Mouse (Mus musculus) midbrain, postnatal 0 days (tissue): ENCODE results near the gene Gabbr2. TPM values are rescaled to one million over a fixed set of nuclear protein-coding genes. Genes with fewer than 3 reads are reported as not detected.

ENCODE experiments used
- ATAC-seq: fragments of 200-750 bp; cut with Nextera tagmentation; 2 replicates; pipeline ENCODE4 v1.8.0; 2017; ENCODE audit warnings: moderate number of reproducible peaks, mild to moderate bottlenecking, moderate TSS enrichment, moderate library complexity; ENCODE audit not compliant: low FRiP score
- DNase-seq: peaks from one replicate; pipeline ENCODE4 v3.0.0-alpha.2; 2015; ENCODE audit warnings: low spot score
- H3K27ac ChIP-seq: fragments of 300-500 bp; sonication (generic); 2 replicates; pipeline ENCODE4 v1.5.1; 2014; ENCODE audit warnings: low read depth, mild to moderate bottlenecking, low read length, mixed read lengths
- H3K27me3 ChIP-seq: fragments of 300-500 bp; sonication (generic); 2 replicates; pipeline ENCODE4 v1.6.1; 2014; ENCODE audit warnings: low read length, control low read depth, mixed read lengths; ENCODE audit not compliant: insufficient read depth
- H3K36me3 ChIP-seq: fragments of 300-500 bp; sonication (generic); 2 replicates; pipeline ENCODE4 v1.6.1; 2014; ENCODE audit warnings: low read length, control low read depth, mixed read lengths; ENCODE audit not compliant: insufficient read depth
- H3K4me1 ChIP-seq: fragments of 300-500 bp; sonication (generic); 2 replicates; pipeline ENCODE4 v1.6.1; 2014; ENCODE audit warnings: mild to moderate bottlenecking, control low read depth, antibody characterized with exemption, low read length, mixed read lengths; ENCODE audit not compliant: insufficient read depth
- H3K4me2 ChIP-seq: fragments of 300-500 bp; sonication (generic); 2 replicates; pipeline ENCODE4 v1.6.1; 2014; ENCODE audit warnings: low read depth, mild to moderate bottlenecking, low read length, mixed read lengths; ENCODE audit not compliant: poor library complexity, severe bottlenecking
- H3K4me3 ChIP-seq: fragments of 300-500 bp; sonication (generic); 2 replicates; pipeline ENCODE4 v1.5.1; 2014; ENCODE audit warnings: low read depth, mild to moderate bottlenecking, low read length, moderate library complexity
- H3K9ac ChIP-seq: fragments of 300-500 bp; sonication (generic); replicated peaks from 2 replicates; pipeline ENCODE4 v1.6.1; 2014; ENCODE audit warnings: mild to moderate bottlenecking, low read length, moderate library complexity, mixed read lengths; ENCODE audit not compliant: poor library complexity, severe bottlenecking
- H3K9me3 ChIP-seq: fragments of 300-500 bp; sonication (generic); 2 replicates; pipeline ENCODE4 v1.6.1; 2016; ENCODE audit warnings: low read length, control low read depth
- CTCF ChIP-seq: IDR thresholded peaks from 2 replicates; pipeline ENCODE4 v1.5.1; 2016; ENCODE audit warnings: antibody characterized with exemption, mild to moderate bottlenecking
- WGBS: fragments of 180-500 bp; shearing (Covaris S2); extraction: QIAGEN DNeasy Blood & Tissue Kit; methylation state at CpG from one replicate; pipeline ENCODE4 v1.1.7; 2014; 5-methylcytosine and 5-hydroxymethylcytosine counted together
- polyA plus RNA-seq: library from polyadenylated mRNA; unstranded; fragments of >200 nt; fragmentation: Nextera tagmentation; extraction: Ambion mirVana; gene quantifications from 2 replicates; pipeline ENCODE4 v1.2.1, GENCODE M21; 2015
- total RNA-seq: library from RNA; depleted of rRNA; stranded (reverse); fragments of >200 nt; gene quantifications from 2 replicates; pipeline ENCODE4 v1.2.3, GENCODE M21; 2014

The Gabbr2 gene
- total and polyA plus RNA-seq, 2 experiments from 2014 or later: 20.5 to 123 TPM

DNA sequence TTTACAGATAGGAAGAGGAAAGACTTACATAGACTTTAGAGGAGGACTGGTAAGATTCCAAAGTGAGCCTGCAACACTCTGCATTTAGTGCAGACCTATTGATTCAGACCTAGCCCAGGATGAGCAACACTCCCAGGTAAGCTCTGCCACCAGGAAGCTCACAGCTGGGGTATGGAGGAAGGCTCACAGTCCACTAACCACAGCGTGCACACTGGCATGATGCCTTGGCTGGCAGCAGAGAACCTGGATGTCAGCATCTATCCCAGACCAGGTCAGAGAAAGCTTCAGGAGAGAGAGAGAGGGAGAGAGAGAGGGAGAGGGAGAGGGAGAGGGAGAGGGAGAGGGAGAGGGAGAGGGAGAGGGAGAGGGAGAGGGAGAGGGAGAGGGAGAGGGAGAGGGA lies 231.8 kb downstream of the Gabbr2 start:
- DNase-seq (no peak), ATAC-seq (no peak)
- Histone ChIP-seq H3K27ac (no peak overlapping the region), H3K9me3 (no peaks in the 10 kb centered on the region), H3K36me3 (no peaks in the 10 kb centered on the region), H3K4me1 (no peaks in the 10 kb centered on the region), H3K4me2 (no peak overlapping the region), H3K4me3 (no peak overlapping the region), H3K9ac (no peak overlapping the region), H3K27me3 (no peaks in the 10 kb centered on the region)
- no peak for TF ChIP-seq CTCF
- WGBS: 70% methylated on average over 1 of the region's 1 CpGs

DNA sequence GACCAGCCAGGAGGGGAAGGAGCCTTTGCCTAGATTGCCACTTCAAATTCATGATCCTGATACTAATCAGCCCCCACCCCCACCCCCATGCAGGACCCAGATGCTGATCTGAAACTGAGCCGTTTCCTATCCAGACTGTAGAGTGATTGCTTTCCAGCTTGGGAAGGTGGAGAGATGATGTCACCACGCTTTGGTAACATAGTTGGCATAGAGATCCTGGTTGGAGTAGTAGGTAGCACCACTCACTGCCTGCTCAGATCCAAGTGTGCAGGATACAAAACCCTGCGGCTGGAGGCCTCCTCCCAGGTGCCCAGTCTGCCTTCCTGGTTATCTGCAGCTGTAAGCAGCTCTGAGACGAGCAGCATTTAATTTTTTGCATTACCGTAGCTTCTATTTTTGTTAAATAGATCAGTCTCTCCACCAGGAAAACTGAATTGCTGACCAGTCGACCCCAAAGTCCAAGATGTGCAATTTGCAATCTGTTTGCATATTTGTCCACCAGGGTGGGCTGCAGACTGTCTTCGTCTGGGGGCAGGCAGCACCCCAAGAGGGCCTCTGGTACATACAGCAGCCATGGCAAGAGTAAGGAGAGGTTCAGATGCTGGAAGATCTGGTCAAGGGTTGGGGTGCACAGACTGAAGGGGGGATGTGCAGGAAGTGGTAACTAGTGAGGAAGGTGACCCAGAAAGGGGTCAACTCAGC lies 233.2 kb downstream of the Gabbr2 start:
- ATAC-seq (no peak), DNase-seq (no peak)
- H3K27ac ChIP-seq: peak overlapping the region; percentile 18; the same call in 1 of the 2 replicates
- peak; percentile 57 for TF ChIP-seq CTCF
- no peaks in the 10 kb centered on the region for H3K36me3 ChIP-seq
- H3K4me3 ChIP-seq: no peak overlapping the region
- H3K4me2 ChIP-seq: no peak overlapping the region
- no peak overlapping the region for H3K9ac ChIP-seq
- no peaks in the 10 kb centered on the region for H3K9me3 ChIP-seq
- H3K27me3 ChIP-seq: no peaks in the 10 kb centered on the region
- no peaks in the 10 kb centered on the region; the same call in 1 of the 2 replicates for H3K4me1 ChIP-seq
- WGBS: 71% methylated on average over 7 of the region's 7 CpGs

DNA sequence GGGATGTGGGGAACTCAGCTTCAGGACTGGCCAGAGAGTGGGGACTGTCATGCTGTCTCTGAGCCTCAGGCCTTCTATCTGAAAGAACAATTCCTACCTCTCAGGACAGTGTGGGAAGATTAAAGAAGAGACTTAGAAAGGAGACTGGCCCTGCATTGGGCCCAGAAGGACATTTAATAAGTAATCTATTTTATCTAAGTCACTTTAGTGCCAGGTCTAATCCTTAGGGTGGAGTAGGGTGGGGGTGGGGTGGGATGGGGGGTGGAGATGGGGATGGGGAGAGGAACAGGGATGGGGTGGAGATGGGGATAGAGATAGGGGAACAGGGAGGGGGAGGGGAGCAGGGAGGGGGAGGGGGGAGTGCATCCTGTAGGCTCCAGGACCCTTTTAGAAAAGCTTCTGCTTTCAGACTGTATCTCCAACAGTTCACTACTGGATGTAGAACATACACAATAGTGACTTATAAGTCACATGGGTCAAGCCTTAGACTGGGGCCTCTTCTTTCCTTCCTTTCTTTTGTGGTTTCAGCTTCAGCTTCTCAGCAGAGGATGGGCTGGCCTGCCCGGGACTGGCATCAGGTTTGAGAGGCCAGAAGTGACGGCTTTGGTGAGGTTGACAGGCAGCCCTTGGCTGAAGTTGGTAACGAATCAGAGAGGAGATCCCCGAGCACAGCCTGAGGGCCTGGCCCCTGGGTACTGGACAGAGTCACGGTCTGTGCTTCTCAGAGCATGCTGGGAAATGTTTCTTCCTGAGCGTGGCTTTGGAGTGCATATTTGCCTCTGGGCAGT lies 237.1 kb downstream of the Gabbr2 start:
- H3K27me3 ChIP-seq: no peaks in the 10 kb centered on the region
- DNase-seq (no peak), ATAC-seq (no peak)
- H3K4me1 ChIP-seq: no peaks in the 10 kb centered on the region; the same call in 1 of the 2 replicates
- no peaks in the 10 kb centered on the region for H3K9me3 ChIP-seq
- H3K4me3 ChIP-seq: no peak overlapping the region
- no peak overlapping the region for H3K4me2 ChIP-seq
- WGBS: 24% methylated on average over 6 of the region's 6 CpGs
- no peak overlapping the region for H3K27ac ChIP-seq
- no peak overlapping the region for H3K9ac ChIP-seq
- no peak for TF ChIP-seq CTCF
- H3K36me3 ChIP-seq: no peaks in the 10 kb centered on the region

DNA sequence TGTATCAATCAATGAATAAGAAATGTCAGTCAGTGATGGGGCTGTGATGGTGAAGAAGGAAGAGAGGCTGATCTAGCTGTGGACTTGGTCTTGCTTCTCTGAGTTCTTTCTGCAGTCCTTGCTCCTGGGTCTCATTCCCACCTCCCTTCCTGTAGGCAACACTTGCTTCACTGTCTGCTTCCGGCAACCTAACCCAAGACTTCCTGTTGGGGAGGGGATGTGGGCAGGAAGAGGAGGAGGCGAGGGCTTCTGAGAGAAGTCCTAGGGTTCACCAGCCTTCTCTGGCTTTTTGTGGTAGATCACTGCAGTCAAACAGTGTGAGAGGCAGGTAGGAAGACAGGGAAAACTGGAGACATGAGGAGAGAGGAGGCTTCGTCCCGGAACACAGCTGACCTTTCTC lies 239.4 kb downstream of the Gabbr2 start:
- no peak for TF ChIP-seq CTCF
- 90% methylated on average over 4 of the region's 4 CpGs for WGBS
- Histone ChIP-seq H3K27ac (no peak overlapping the region), H3K4me2 (no peak overlapping the region), H3K36me3 (no peaks in the 10 kb centered on the region), H3K9me3 (no peaks in the 10 kb centered on the region), H3K4me3 (no peak overlapping the region), H3K4me1 (peaks cover 4% of the 10 kb centered on the region; the same call in 1 of the 2 replicates), H3K27me3 (no peaks in the 10 kb centered on the region), H3K9ac (no peak overlapping the region)
- ATAC-seq (no peak), DNase-seq (no peak)

DNA sequence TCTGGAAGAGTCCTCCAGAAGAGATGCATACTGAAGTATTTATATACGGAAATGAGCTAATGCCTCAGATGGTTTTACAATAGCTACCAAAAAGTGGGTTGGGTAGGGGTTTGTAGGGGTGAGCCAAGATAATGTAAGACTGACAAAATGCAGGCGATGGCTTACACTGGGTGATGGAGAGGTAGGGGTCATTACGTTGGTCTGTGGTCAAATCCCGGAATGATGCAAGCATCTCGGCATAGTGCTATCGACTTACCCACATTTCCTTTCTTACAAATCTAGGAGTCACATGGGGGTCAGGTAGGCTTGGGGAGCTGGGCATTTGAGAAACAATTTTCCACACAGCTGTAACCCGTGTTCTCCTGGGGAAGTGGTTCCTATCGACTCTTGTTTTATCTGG lies 242.7 kb downstream of the Gabbr2 start:
- Histone ChIP-seq H3K4me2 (no peak overlapping the region), H3K9me3 (no peaks in the 10 kb centered on the region), H3K27me3 (no peaks in the 10 kb centered on the region), H3K4me3 (no peak overlapping the region), H3K27ac (no peak overlapping the region), H3K4me1 (peaks cover 4% of the 10 kb centered on the region; the same call in 1 of the 2 replicates), H3K9ac (no peak overlapping the region), H3K36me3 (no peaks in the 10 kb centered on the region)
- TF ChIP-seq CTCF: no peak
- DNase-seq (no peak), ATAC-seq (no peak)
- 84% methylated on average over 8 of the region's 8 CpGs for WGBS
